Mouse (Mus musculus) hindbrain, embryonic 14.5 days (tissue): ENCODE results near the gene Gmfb. TPM values are rescaled to one million over a fixed set of nuclear protein-coding genes. Genes with fewer than 3 reads are reported as not detected.
A peak's percentile ranks its signal among the peaks of the same experiment; 100 is the strongest.

ENCODE experiments used
- ATAC-seq: fragments of 200-750 bp; cut with Nextera tagmentation; 2 replicates; pipeline ENCODE4 v1.8.0; 2017; ENCODE audit warnings: moderate number of reproducible peaks, mild to moderate bottlenecking, moderate TSS enrichment, moderate library complexity; ENCODE audit not compliant: low FRiP score
- DNase-seq: peaks from one replicate; pipeline ENCODE4 v3.0.0-alpha.2; 2015; ENCODE audit warnings: low spot score
- H3K27ac ChIP-seq: fragments of 300-500 bp; sonication (generic); 2 replicates; pipeline ENCODE4 v1.5.1; 2014; ENCODE audit warnings: mild to moderate bottlenecking, moderate library complexity
- H3K27me3 ChIP-seq: fragments of 300-500 bp; sonication (generic); 2 replicates; pipeline ENCODE4 v1.6.1; 2014; ENCODE audit warnings: mild to moderate bottlenecking, low read length, mixed read lengths; ENCODE audit not compliant: control insufficient read depth, insufficient read depth
- H3K36me3 ChIP-seq: fragments of 300-500 bp; sonication (generic); replicated peaks from 2 replicates; pipeline ENCODE4 v1.6.1; 2014; ENCODE audit not compliant: control insufficient read depth, insufficient read depth
- H3K4me1 ChIP-seq: fragments of 300-500 bp; sonication (generic); replicated peaks from 2 replicates; pipeline ENCODE4 v1.6.1; 2014; ENCODE audit warnings: antibody characterized with exemption, low read length, mixed read lengths; ENCODE audit not compliant: control insufficient read depth, insufficient read depth
- H3K4me2 ChIP-seq: fragments of 300-500 bp; sonication (generic); replicated peaks from 2 replicates; pipeline ENCODE4 v1.6.1; 2014; ENCODE audit warnings: mild to moderate bottlenecking, moderate library complexity
- H3K4me3 ChIP-seq: fragments of 300-500 bp; sonication (generic); replicated peaks from 2 replicates; pipeline ENCODE4 v1.5.1; 2014; ENCODE audit warnings: mild to moderate bottlenecking, low read length
- H3K9ac ChIP-seq: fragments of 300-500 bp; sonication (generic); 2 replicates; pipeline ENCODE4 v1.6.1; 2014
- H3K9me3 ChIP-seq: fragments of 300-500 bp; sonication (generic); 2 replicates; pipeline ENCODE4 v1.6.1; 2016; ENCODE audit warnings: low read length; ENCODE audit not compliant: control insufficient read depth
- WGBS: fragments of 180-500 bp; shearing (Covaris S2); extraction: QIAGEN DNeasy Blood & Tissue Kit; methylation state at CpG from one replicate; pipeline ENCODE4 v1.1.7; 2014; 5-methylcytosine and 5-hydroxymethylcytosine counted together
- polyA plus RNA-seq: library from polyadenylated mRNA; unstranded; fragments of >200 nt; fragmentation: Nextera tagmentation; extraction: Ambion mirVana; gene quantifications from 2 replicates; pipeline ENCODE4 v1.2.1, GENCODE M21; 2014

Gene Gmfb
- polyA plus RNA-seq: 149 and 166 TPM in 2 replicates

DNA sequence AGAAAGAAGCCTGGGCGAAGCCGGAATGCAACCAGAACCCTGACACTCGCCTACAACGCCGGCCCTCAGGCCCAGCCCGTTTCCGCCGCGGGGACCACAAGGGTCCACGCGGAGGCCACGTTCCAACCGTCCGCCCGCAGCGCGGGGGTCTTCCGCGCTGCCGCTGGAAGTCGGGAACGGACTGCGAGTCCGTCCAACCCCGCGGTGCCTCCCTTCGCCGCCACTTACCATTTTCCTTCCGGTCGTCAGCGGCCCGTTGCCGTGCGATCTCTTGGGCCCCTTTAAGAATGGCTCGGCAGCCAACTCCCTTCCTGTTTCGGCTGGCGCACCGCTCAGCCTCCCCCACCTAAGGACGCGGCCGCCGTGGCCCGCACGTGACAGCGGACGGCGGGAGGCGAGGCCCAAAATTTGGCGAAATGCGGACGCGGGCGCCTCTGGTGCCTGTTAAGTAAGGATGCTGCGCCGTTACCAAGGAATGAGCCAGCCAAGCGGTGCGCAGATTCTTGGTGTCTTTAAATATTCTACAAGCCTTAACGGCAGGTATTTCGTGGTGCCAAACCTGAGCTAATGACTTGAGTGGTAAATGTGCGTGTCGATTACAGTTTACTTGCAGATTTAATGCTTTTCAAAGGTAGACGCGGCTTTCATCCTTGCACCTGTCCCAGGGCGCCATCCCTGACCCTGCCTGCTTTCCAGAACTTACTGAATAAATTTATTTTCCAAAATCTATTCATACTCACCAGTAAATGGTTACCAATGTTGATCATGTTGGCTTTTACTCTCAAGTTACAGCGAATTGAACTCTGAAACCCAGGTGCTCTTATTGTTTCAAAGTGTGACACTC lies at the start of gene Gmfb:
TSS of gene Gmfb (minus strand) at position 370 of the 844 bp plus-strand sequence.
- DNase-seq (peak; percentile 97), ATAC-seq (peak; percentile 98)
- peak within 1 kb of the TSS; percentile 88 for H3K9ac ChIP-seq
- no peaks in the 10 kb centered on the region for H3K9me3 ChIP-seq
- peaks cover 7% of the 10 kb centered on the region; the same call in 1 of the 2 replicates for H3K27me3 ChIP-seq
- peak within 1 kb of the TSS; percentile 80 for H3K4me2 ChIP-seq
- peaks cover 20% of the 10 kb centered on the region for H3K4me1 ChIP-seq
- peak within 1 kb of the TSS; percentile 86 for H3K4me3 ChIP-seq
- H3K36me3 ChIP-seq: 0 out of 2 replicates have a peak, but pooled peaks cover 5% of the 10 kb centered on the region
- WGBS: 1% methylated on average over 65 of the region's 65 CpGs
- peak within 1 kb of the TSS; percentile 87 for H3K27ac ChIP-seq

DNA sequence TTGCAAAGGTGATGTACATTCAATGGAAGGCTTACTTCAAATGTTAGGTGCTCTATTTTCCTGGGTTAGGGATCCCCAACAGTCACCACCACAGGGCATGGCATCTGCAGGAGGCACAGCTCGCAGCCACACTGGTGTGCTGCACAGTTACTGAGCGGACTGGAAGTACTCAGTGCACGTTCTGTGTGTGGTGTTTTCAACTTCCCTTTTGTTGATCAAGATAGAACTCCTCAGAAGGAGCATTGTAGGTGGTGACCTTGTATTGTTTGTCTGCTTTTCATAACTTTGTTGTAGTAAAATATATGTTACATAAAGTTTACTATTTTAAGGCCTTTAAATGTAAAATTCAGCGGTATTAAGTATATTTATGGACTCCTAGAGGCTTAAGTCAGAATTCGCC lies 40.9 kb upstream of the Gmfb start:
- Histone ChIP-seq H3K9me3 (no peaks in the 10 kb centered on the region), H3K4me1 (no peaks in the 10 kb centered on the region), H3K36me3 (no peaks in the 10 kb centered on the region), H3K27me3 (no peaks in the 10 kb centered on the region), H3K9ac (no peak overlapping the region), H3K27ac (no peak overlapping the region), H3K4me3 (no peak overlapping the region), H3K4me2 (no peak overlapping the region)
- ATAC-seq: no peak
- 90% methylated on average over 5 of the region's 5 CpGs for WGBS
- no peak for DNase-seq

DNA sequence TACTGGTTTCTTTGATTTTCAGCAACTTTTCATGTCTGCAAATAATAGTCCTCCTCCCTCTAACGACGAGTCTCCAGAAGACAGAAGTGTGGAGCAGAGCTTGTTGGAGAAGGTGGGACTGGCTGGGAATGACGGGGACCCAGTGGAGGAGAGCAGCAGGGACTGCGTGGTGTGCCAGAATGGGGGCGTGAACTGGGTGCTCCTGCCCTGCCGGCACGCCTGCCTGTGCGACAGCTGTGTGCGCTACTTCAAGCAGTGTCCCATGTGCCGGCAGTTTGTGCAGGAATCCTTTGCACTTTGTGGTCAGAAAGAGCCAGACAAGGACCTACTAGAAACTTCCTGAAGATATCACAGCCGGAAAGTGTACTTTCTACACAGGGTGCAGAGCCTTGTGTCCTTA lies 31.6 kb upstream of the Gmfb start:
- no peaks in the 10 kb centered on the region for H3K4me1 ChIP-seq
- H3K9me3 ChIP-seq: no peaks in the 10 kb centered on the region
- no peak for ATAC-seq
- H3K4me2 ChIP-seq: no peak overlapping the region
- no peak for DNase-seq
- no peaks in the 10 kb centered on the region for H3K27me3 ChIP-seq
- 92% methylated on average over 11 of the region's 11 CpGs for WGBS
- H3K36me3 ChIP-seq: no peaks in the 10 kb centered on the region
- no peak overlapping the region for H3K27ac ChIP-seq
- no peak overlapping the region for H3K9ac ChIP-seq
- H3K4me3 ChIP-seq: no peak overlapping the region

DNA sequence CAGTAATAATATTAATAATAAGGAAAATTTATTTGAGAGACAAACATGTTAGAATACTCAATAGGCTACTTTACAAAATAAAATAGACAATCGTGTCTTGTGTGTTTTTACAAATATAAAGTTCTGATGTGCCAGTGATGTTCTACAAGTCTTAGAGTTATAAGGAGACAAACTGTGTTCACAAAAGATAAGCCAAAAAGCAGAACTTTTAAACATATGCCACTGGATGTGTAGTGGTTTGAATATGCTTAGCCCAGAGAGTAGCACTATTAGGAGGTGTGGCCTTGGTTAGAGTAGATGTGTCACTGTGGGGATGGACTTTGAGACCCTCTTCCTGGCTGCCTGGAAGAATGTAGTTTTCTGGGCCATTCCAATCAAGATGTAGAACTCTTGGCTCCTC lies 27.7 kb upstream of the Gmfb start:
- Histone ChIP-seq H3K4me1 (no peaks in the 10 kb centered on the region), H3K4me3 (no peak overlapping the region), H3K9ac (no peak overlapping the region), H3K4me2 (no peak overlapping the region), H3K9me3 (no peaks in the 10 kb centered on the region), H3K36me3 (0 out of 2 replicates have a peak, but pooled peaks cover 3% of the 10 kb centered on the region), H3K27ac (no peak overlapping the region), H3K27me3 (no peaks in the 10 kb centered on the region)
- 92% methylated on average over 1 of the region's 1 CpGs for WGBS
- DNase-seq (no peak), ATAC-seq (no peak)

DNA sequence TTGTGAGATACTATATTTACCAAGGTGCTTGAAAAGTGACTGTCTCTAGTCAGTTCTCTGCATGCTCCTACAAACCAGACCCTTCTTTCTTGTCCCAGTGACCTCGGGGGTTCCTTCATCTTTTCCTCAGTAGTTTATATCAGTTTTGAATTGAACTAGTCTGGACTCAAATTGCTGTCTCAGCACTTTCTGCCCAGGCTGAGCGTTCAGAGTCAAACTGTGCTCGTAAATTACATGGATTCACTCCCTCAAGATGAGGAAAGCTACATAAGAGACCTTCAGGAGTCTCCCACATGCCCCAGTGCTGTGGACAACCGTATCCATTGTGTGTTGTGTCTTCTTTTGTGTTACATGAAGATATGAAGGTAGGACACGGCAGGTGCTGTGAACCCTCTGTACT lies 26.7 kb upstream of the Gmfb start:
- H3K36me3 ChIP-seq: 0 out of 2 replicates have a peak, but pooled peaks cover 3% of the 10 kb centered on the region
- no peaks in the 10 kb centered on the region for H3K9me3 ChIP-seq
- WGBS: 89% methylated on average over 5 of the region's 5 CpGs
- H3K4me1 ChIP-seq: no peaks in the 10 kb centered on the region
- no peak overlapping the region for H3K9ac ChIP-seq
- no peak for ATAC-seq
- no peak overlapping the region for H3K4me2 ChIP-seq
- DNase-seq: no peak
- no peak overlapping the region for H3K4me3 ChIP-seq
- no peak overlapping the region for H3K27ac ChIP-seq
- no peaks in the 10 kb centered on the region for H3K27me3 ChIP-seq

DNA sequence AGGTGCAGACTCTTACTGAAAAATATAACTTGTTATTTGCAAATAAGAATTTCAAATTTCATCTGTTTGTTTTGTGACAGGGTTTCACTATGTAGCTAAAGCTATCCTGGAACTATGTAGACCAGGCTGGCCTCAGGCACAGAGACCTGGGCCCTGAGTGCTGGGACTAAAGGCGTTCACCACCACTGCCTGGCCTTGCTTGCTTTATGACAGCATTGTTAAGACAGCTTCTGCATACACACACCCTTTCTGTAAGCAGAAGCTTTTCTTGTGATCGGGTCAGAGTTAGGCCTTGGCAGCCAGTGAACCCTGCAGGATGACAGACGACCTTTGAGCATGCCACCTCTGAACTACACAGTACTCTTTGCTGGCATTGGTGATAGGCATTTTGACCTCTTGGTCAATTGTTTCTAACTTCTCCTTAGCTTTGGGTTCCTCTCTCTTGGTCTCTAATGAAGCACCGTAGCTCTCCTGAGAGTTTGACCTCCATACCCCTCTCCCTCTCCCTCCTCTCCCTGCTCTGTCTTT lies 26.1 kb upstream of the Gmfb start:
- no peaks in the 10 kb centered on the region for H3K9me3 ChIP-seq
- WGBS: 85% methylated on average over 4 of the region's 4 CpGs
- 0 out of 2 replicates have a peak, but pooled peaks cover 3% of the 10 kb centered on the region for H3K36me3 ChIP-seq
- H3K4me2 ChIP-seq: no peak overlapping the region
- no peaks in the 10 kb centered on the region for H3K4me1 ChIP-seq
- no peak overlapping the region for H3K4me3 ChIP-seq
- no peak overlapping the region for H3K9ac ChIP-seq
- no peak for ATAC-seq
- H3K27me3 ChIP-seq: no peaks in the 10 kb centered on the region
- DNase-seq: no peak
- H3K27ac ChIP-seq: no peak overlapping the region

DNA sequence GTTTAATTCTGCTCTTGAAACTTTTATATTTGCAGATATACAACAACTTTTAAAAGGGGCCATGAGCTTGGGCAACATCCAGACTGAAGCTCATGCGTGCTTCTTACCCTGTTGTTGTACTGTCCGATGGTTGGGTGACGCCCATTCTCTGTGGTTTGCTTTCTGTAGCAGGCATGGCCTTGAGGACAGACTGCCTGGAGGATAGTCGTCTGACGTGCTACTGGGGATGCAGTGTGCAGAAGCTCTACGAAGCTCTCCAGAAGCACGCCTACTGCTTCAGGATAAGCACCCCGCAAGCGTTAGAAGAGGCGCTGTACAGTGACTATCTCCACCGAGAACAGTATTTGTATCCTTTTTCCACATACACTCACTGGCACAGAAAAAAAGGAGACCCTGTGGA lies 23.7 kb upstream of the Gmfb start:
- no peak for DNase-seq
- WGBS: 96% methylated on average over 11 of the region's 11 CpGs
- no peak overlapping the region for H3K4me3 ChIP-seq

DNA sequence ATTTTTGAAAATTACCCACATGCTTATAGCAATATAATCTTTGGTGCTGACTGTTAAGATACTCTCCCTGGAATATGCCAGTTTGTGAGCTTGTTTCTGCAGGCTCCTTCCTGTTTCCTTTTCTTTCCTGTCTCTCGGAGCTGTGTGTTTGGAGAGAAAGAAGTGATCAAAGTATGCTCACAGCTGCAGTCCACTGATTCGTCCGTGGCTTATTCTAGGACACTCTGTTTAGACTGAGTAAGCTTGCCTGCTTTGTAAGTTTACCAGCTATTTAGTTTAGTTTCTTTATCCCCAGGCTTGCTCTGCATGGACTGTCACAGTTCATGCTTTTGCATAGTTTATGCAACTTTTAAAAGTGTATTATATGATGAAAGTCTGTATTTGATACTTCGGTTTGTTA lies 17.3 kb upstream of the Gmfb start:
- H3K9ac ChIP-seq: no peak overlapping the region
- H3K4me2 ChIP-seq: no peak overlapping the region
- H3K27ac ChIP-seq: no peak overlapping the region
- peaks cover 23% of the 10 kb centered on the region for H3K36me3 ChIP-seq
- ATAC-seq (no peak), DNase-seq (no peak)
- H3K9me3 ChIP-seq: no peaks in the 10 kb centered on the region
- WGBS: 70% methylated on average over 4 of the region's 4 CpGs
- H3K4me3 ChIP-seq: no peak overlapping the region
- H3K4me1 ChIP-seq: no peaks in the 10 kb centered on the region
- no peaks in the 10 kb centered on the region for H3K27me3 ChIP-seq

More for the DNA sequence above, 23.7 kb upstream of the Gmfb start:
- H3K9ac ChIP-seq: no peak overlapping the region
- no peaks in the 10 kb centered on the region for H3K9me3 ChIP-seq
- peaks cover 21% of the 10 kb centered on the region for H3K36me3 ChIP-seq
- no peaks in the 10 kb centered on the region for H3K4me1 ChIP-seq
- no peak overlapping the region for H3K27ac ChIP-seq
- no peaks in the 10 kb centered on the region for H3K27me3 ChIP-seq
- no peak for ATAC-seq
- H3K4me2 ChIP-seq: no peak overlapping the region

DNA sequence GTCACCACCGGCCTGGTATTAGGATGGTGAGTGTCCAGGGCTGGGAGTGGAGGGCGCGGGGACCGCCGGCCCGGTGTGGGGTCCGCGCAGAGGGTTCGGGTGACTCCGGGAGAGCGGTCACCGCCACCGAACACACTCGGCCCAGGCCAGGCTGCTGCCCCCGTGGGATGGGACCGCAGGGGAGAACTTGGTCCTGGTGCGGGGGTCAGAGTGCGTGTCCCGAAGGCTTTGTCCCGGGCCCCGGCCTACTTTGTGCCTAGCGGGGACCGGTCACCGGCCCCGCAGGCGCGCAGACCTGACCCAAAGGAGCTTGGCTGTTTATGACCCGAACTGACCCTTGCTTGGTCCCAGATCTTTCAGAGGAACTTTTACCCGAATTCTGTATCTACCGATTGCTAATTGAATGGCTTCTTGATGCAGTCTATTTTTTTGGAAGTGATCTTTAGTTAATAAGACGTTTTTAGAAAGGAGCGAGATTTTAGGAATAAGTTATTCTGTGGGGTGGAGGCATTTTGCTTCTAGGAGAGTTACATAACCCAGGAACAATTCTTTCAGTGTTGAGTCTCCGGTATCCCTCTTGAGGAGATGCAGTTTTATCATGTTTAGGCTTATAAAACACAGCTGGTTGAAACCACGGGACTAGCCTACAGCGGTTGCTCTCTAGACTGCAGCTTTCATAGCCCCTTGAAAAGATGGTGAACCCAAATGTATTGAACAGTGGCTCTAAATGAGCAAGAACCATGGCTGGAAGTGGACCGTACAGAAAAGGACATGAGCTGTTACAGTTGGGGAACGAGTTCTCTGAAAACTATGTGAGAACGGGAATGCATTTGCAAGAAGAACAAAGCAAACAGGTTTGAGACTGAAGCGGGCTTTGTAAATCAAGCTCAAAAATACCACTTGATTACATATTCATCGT lies 10.6 kb upstream of the Gmfb start:
- DNase-seq: no peak
- Histone ChIP-seq H3K4me3 (peak overlapping the region; percentile 80), H3K27me3 (no peaks in the 10 kb centered on the region), H3K4me2 (peak overlapping the region; percentile 78), H3K27ac (no peak overlapping the region), H3K4me1 (peaks cover 16% of the 10 kb centered on the region; the same call in 1 of the 2 replicates), H3K9ac (peak overlapping the region; percentile 66), H3K36me3 (no peaks in the 10 kb centered on the region), H3K9me3 (no peaks in the 10 kb centered on the region)
- no peak; the same call in 1 of the 2 replicates for ATAC-seq
- 8% methylated on average over 40 of the region's 40 CpGs for WGBS
